Mouse (Mus musculus) stomach, postnatal 0 days (tissue): ENCODE measurements around the gene Acin1. TPM values are rescaled to one million over a fixed set of nuclear protein-coding genes. Genes with fewer than 3 reads are reported as not detected.

Experiments
- ATAC-seq: fragments of 200-750 bp; cut with Nextera tagmentation; 2 replicates; pipeline ENCODE4 v1.8.0; 2017; ENCODE audit not compliant: low FRiP score, low TSS enrichment
- DNase-seq: peaks from one replicate; pipeline ENCODE4 v3.0.0-alpha.2; 2016; ENCODE audit warnings: low spot score
- H3K27ac ChIP-seq: fragments of 300-500 bp; sonication (generic); replicated peaks from 2 replicates; pipeline ENCODE4 v1.5.1; 2014; ENCODE audit warnings: mild to moderate bottlenecking, control low read depth
- H3K27me3 ChIP-seq: fragments of 300-500 bp; sonication (generic); 2 replicates; pipeline ENCODE4 v1.6.1; 2014; ENCODE audit warnings: low read length; ENCODE audit not compliant: control insufficient read depth, insufficient read depth
- H3K36me3 ChIP-seq: fragments of 300-500 bp; sonication (generic); 2 replicates; pipeline ENCODE4 v1.6.1; 2014; ENCODE audit warnings: low read length, mixed read lengths; ENCODE audit not compliant: control insufficient read depth, insufficient read depth
- H3K4me1 ChIP-seq: fragments of 300-500 bp; sonication (generic); replicated peaks from 2 replicates; pipeline ENCODE4 v1.6.1; 2014; ENCODE audit warnings: antibody characterized with exemption; ENCODE audit not compliant: control insufficient read depth, insufficient read depth
- H3K4me2 ChIP-seq: fragments of 300-500 bp; sonication (generic); replicated peaks from 2 replicates; pipeline ENCODE4 v1.6.1; 2014; ENCODE audit warnings: low read depth, mild to moderate bottlenecking, control low read depth, moderate library complexity
- H3K4me3 ChIP-seq: fragments of 300-500 bp; sonication (generic); 2 replicates; pipeline ENCODE4 v1.5.1; 2014; ENCODE audit warnings: low read depth, low read length, control low read depth
- H3K9ac ChIP-seq: fragments of 300-500 bp; sonication (generic); 2 replicates; pipeline ENCODE4 v1.6.1; 2014; ENCODE audit warnings: mild to moderate bottlenecking, low read length, control low read depth, mixed read lengths
- H3K9me3 ChIP-seq: fragments of 300-500 bp; sonication (generic); 2 replicates; pipeline ENCODE4 v1.6.1; 2016; ENCODE audit warnings: low read length; ENCODE audit not compliant: control insufficient read depth
- CTCF ChIP-seq: IDR thresholded peaks from 2 replicates; pipeline ENCODE4 v1.5.1; 2016; ENCODE audit warnings: antibody characterized with exemption, low read depth, mild to moderate bottlenecking, moderate library complexity
- EP300 ChIP-seq: optimal IDR thresholded peaks from 2 replicates; pipeline ENCODE3; 2016; ENCODE audit warnings: antibody characterized with exemption
- WGBS: fragments of 180-500 bp; shearing (Covaris S2); extraction: QIAGEN DNeasy Blood & Tissue Kit; methylation state at CpG from one replicate; pipeline ENCODE4 v1.1.7; 2014; 5-methylcytosine and 5-hydroxymethylcytosine counted together
- polyA plus RNA-seq: library from polyadenylated mRNA; unstranded; fragments of >200 nt; fragmentation: Nextera tagmentation; extraction: Ambion mirVana; gene quantifications from 2 replicates; pipeline ENCODE4 v1.2.1, GENCODE M21; 2015

Acin1 gene
- polyA plus RNA-seq, 1 experiment from 2014 or later: 46.9 TPM

- Histone ChIP-seq H3K4me3 (no peak overlapping the region), H3K9ac (no peak overlapping the region), H3K27ac (no peak overlapping the region), H3K9me3 (no peaks in the 10 kb centered on the region), H3K4me2 (no peak overlapping the region), H3K4me1 (no peaks in the 10 kb centered on the region), H3K36me3 (no peaks in the 10 kb centered on the region; the same call in 1 of the 2 replicates), H3K27me3 (no peaks in the 10 kb centered on the region)
- DNase-seq: no peak
- ATAC-seq: peak; percentile 24; the same call in 1 of the 2 replicates
- TF ChIP-seq EP300 (no peak), CTCF (no peak)
- 61% methylated on average over 6 of the region's 6 CpGs for WGBS
Measured at GRCm38 (mm10) chr14:54695042-54695441, 8.3 kb upstream of the Acin1 start.

GRCm38 (mm10) chr14:54687251-54687650 lies 520 bp upstream of the Acin1 start:
- DNase-seq (no peak), ATAC-seq (no peak)
- WGBS: 1% methylated on average over 8 of the region's 8 CpGs
- TF ChIP-seq CTCF (no peak), EP300 (no peak)
- peaks cover 3% of the 10 kb centered on the region; the same call in 1 of the 2 replicates for H3K36me3 ChIP-seq
- H3K27ac ChIP-seq: peak overlapping the region; percentile 46; the same call in 1 of the 2 replicates
- peak overlapping the region; percentile 60 for H3K4me2 ChIP-seq
- H3K4me3 ChIP-seq: peak overlapping the region; percentile 96
- H3K4me1 ChIP-seq: no peaks in the 10 kb centered on the region
- H3K9me3 ChIP-seq: no peaks in the 10 kb centered on the region
- no peaks in the 10 kb centered on the region for H3K27me3 ChIP-seq
- H3K9ac ChIP-seq: peak overlapping the region; percentile 70

- Histone ChIP-seq H3K4me3 (peak within 1 kb of the TSS; percentile 96), H3K27me3 (no peaks in the 10 kb centered on the region), H3K4me2 (peak within 1 kb of the TSS; percentile 66), H3K9ac (peak within 1 kb of the TSS; percentile 97), H3K4me1 (no peaks in the 10 kb centered on the region), H3K27ac (peak within 1 kb of the TSS; percentile 99), H3K9me3 (no peaks in the 10 kb centered on the region), H3K36me3 (peaks cover 3% of the 10 kb centered on the region; the same call in 1 of the 2 replicates)
- WGBS: under 1% methylated on average over 29 of the region's 41 CpGs
- no peak for DNase-seq
- peak; percentile 77 for ATAC-seq
- TF ChIP-seq EP300 (no peak), CTCF (peak; percentile 64)
Measured at GRCm38 (mm10) chr14:54686063-54686521, 639 bp downstream of the Acin1 start, which contains the start of gene 1700123O20Rik. TSS of gene 1700123O20Rik (plus strand) at chr14:54686216.

GRCm38 (mm10) chr14:54685471-54685870 lies 1.3 kb downstream of the Acin1 start:
- DNase-seq: no peak
- Histone ChIP-seq H3K27ac (peak overlapping the region; percentile 99; the same call in 1 of the 2 replicates), H3K4me1 (no peaks in the 10 kb centered on the region), H3K4me2 (peak overlapping the region; percentile 66), H3K9me3 (no peaks in the 10 kb centered on the region), H3K9ac (peak overlapping the region; percentile 97), H3K27me3 (no peaks in the 10 kb centered on the region), H3K36me3 (peaks cover 3% of the 10 kb centered on the region; the same call in 1 of the 2 replicates), H3K4me3 (peak overlapping the region; percentile 96)
- 8% methylated on average over 8 of the region's 8 CpGs for WGBS
- no peak for ATAC-seq
- TF ChIP-seq EP300 (no peak), CTCF (no peak)

- Histone ChIP-seq H3K4me2 (no peak overlapping the region), H3K4me1 (no peaks in the 10 kb centered on the region), H3K36me3 (peaks cover 10% of the 10 kb centered on the region; the same call in 1 of the 2 replicates), H3K27ac (no peak overlapping the region), H3K9me3 (no peaks in the 10 kb centered on the region), H3K4me3 (no peak overlapping the region), H3K9ac (no peak overlapping the region), H3K27me3 (no peaks in the 10 kb centered on the region)
- WGBS: 78% methylated on average over 3 of the region's 3 CpGs
- TF ChIP-seq CTCF (no peak), EP300 (no peak)
- no peak for DNase-seq
- no peak for ATAC-seq
Measured at GRCm38 (mm10) chr14:54682396-54682795, 4.3 kb downstream of the Acin1 start.

- H3K4me2 ChIP-seq: no peak overlapping the region
- H3K9me3 ChIP-seq: no peaks in the 10 kb centered on the region
- H3K27ac ChIP-seq: no peak overlapping the region
- no peaks in the 10 kb centered on the region for H3K27me3 ChIP-seq
- ATAC-seq: no peak
- 78% methylated on average over 16 of the region's 16 CpGs for WGBS
- DNase-seq: no peak
- H3K36me3 ChIP-seq: peaks cover 19% of the 10 kb centered on the region
- H3K9ac ChIP-seq: no peak overlapping the region
- no peaks in the 10 kb centered on the region for H3K4me1 ChIP-seq
- H3K4me3 ChIP-seq: no peak overlapping the region
- TF ChIP-seq CTCF (no peak), EP300 (no peak)
Measured at GRCm38 (mm10) chr14:54678657-54679304, 8.0 kb downstream of the Acin1 start.
